Mouse (Mus musculus) stomach, postnatal 0 days (tissue): Measurements from ENCODE around the gene Mpig6b. TPM values are rescaled to one million over a fixed set of nuclear protein-coding genes. Genes with fewer than 3 reads are reported as not detected.

Experiments used
- ATAC-seq: fragments of 200-750 bp; cut with Nextera tagmentation; 2 replicates; pipeline ENCODE4 v1.8.0; 2017; ENCODE audit not compliant: low FRiP score, low TSS enrichment
- DNase-seq: peaks from one replicate; pipeline ENCODE4 v3.0.0-alpha.2; 2016; ENCODE audit warnings: low spot score
- H3K27ac ChIP-seq: fragments of 300-500 bp; sonication (generic); replicated peaks from 2 replicates; pipeline ENCODE4 v1.5.1; 2014; ENCODE audit warnings: mild to moderate bottlenecking, control low read depth
- H3K27me3 ChIP-seq: fragments of 300-500 bp; sonication (generic); 2 replicates; pipeline ENCODE4 v1.6.1; 2014; ENCODE audit warnings: low read length; ENCODE audit not compliant: control insufficient read depth, insufficient read depth
- H3K36me3 ChIP-seq: fragments of 300-500 bp; sonication (generic); 2 replicates; pipeline ENCODE4 v1.6.1; 2014; ENCODE audit warnings: low read length, mixed read lengths; ENCODE audit not compliant: control insufficient read depth, insufficient read depth
- H3K4me1 ChIP-seq: fragments of 300-500 bp; sonication (generic); replicated peaks from 2 replicates; pipeline ENCODE4 v1.6.1; 2014; ENCODE audit warnings: antibody characterized with exemption; ENCODE audit not compliant: control insufficient read depth, insufficient read depth
- H3K4me2 ChIP-seq: fragments of 300-500 bp; sonication (generic); replicated peaks from 2 replicates; pipeline ENCODE4 v1.6.1; 2014; ENCODE audit warnings: low read depth, mild to moderate bottlenecking, control low read depth, moderate library complexity
- H3K4me3 ChIP-seq: fragments of 300-500 bp; sonication (generic); 2 replicates; pipeline ENCODE4 v1.5.1; 2014; ENCODE audit warnings: low read depth, low read length, control low read depth
- H3K9ac ChIP-seq: fragments of 300-500 bp; sonication (generic); 2 replicates; pipeline ENCODE4 v1.6.1; 2014; ENCODE audit warnings: mild to moderate bottlenecking, low read length, control low read depth, mixed read lengths
- H3K9me3 ChIP-seq: fragments of 300-500 bp; sonication (generic); 2 replicates; pipeline ENCODE4 v1.6.1; 2016; ENCODE audit warnings: low read length; ENCODE audit not compliant: control insufficient read depth
- CTCF ChIP-seq: IDR thresholded peaks from 2 replicates; pipeline ENCODE4 v1.5.1; 2016; ENCODE audit warnings: antibody characterized with exemption, low read depth, mild to moderate bottlenecking, moderate library complexity
- EP300 ChIP-seq: optimal IDR thresholded peaks from 2 replicates; pipeline ENCODE3; 2016; ENCODE audit warnings: antibody characterized with exemption
- WGBS: fragments of 180-500 bp; shearing (Covaris S2); extraction: QIAGEN DNeasy Blood & Tissue Kit; methylation state at CpG from one replicate; pipeline ENCODE4 v1.1.7; 2014; 5-methylcytosine and 5-hydroxymethylcytosine counted together
- polyA plus RNA-seq: library from polyadenylated mRNA; unstranded; fragments of >200 nt; fragmentation: Nextera tagmentation; extraction: Ambion mirVana; gene quantifications from 2 replicates; pipeline ENCODE4 v1.2.1, GENCODE M21; 2015

Mpig6b gene
- polyA plus RNA-seq, 1 experiment from 2014 or later: 0.49 TPM

DNA sequence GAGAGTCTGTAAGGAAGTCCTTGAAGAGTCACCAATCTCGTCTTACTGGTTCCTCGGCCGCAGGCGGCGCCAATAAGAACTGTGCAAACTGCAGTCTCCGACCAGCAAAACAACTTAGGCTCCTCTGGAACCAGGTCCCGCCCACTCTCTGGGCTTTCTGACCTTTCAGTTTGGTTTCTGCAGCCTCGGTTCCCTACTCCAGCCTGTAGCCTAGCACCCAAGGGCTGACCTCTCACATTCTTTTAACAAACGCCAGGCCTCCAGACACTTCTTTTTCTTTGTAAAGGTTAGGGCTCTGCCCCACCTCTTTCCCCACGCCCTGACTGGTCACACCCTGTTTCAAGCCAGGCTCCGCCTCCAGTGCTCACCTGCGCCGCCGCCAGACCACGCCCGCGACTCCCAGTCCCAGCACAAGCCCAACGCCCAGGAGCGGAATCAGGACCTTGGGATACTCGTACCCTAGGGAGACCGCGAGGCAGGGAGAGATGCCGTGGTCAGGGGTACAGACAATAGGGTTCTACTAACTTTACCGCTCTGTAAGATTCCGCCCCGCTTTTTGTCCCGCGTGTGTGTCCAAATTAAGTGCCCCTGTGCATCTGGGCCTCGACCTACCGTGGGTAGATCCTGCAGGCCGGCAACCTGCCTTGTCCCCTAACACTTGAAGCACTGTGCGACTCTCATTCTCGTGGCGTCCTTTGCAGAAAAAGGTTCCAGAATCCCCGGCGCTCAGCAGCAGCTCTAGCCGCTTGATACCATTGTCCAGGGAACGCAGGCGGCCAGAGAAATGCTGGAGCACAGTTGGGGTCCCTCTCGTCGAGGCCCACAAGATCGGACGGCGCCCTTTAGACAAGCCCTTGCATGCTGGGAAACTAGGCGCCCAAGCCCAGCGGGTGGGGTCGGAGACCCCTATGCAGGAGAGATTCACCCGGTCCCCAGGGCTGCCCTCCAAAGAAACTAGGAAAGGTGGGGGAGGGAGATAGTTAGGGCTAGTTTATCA, 735 bp downstream of the Mpig6b start, which contains the start of gene Ly6g6c:
Gene Ly6g6c, plus strand, starts transcription at position 438 of the 997 bp plus-strand sequence.
- H3K4me2 ChIP-seq: peak within 1 kb of the TSS; percentile 63
- TF ChIP-seq EP300 (peak; percentile 26), CTCF (peak; percentile 43)
- 5% methylated on average over 47 of the region's 48 CpGs for WGBS
- H3K9ac ChIP-seq: peak within 1 kb of the TSS; percentile 38
- H3K27me3 ChIP-seq: no peaks in the 10 kb centered on the region
- peaks cover 7% of the 10 kb centered on the region; the same call in 1 of the 2 replicates for H3K36me3 ChIP-seq
- peak; percentile 93 for DNase-seq
- peak within 1 kb of the TSS; percentile 41 for H3K4me3 ChIP-seq
- peak within 1 kb of the TSS; percentile 87 for H3K27ac ChIP-seq
- 0 out of 2 replicates have a peak, but pooled peaks cover 2% of the 10 kb centered on the region for H3K4me1 ChIP-seq
- peak; percentile 90 for ATAC-seq
- no peaks in the 10 kb centered on the region for H3K9me3 ChIP-seq

DNA sequence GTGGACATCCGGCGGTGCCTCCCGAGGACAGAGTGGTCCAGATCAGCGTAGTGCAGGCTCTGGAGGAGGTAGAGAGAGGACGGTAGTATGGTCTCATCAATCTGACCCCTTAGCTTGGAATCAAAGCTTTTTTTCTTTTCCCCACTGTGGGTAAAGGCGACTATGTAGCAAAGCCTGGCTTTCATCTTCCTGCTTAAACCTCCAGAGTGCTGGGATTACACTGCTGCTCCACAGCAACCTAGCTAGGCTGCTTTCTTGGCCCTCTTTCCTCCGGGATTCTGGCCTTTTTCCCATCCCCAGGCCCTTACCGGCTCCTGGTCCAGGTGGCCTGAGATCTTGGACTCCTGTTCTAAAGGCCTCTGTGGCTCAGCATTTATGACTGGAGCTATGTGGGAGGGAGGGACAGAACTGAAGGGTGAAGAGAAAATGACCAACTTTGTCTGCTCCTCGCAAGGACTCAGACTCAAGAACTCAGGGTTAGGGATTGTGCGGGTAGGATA, 1.6 kb downstream of the Mpig6b start:
- ATAC-seq (peak; percentile 1), DNase-seq (no peak)
- Histone ChIP-seq H3K9me3 (no peaks in the 10 kb centered on the region), H3K4me3 (peak overlapping the region; percentile 41; the same call in 1 of the 2 replicates), H3K4me1 (0 out of 2 replicates have a peak, but pooled peaks cover 2% of the 10 kb centered on the region), H3K27ac (peak overlapping the region; percentile 87), H3K9ac (peak overlapping the region; percentile 38; the same call in 1 of the 2 replicates), H3K36me3 (peaks cover 7% of the 10 kb centered on the region; the same call in 1 of the 2 replicates), H3K4me2 (peak overlapping the region; percentile 63), H3K27me3 (no peaks in the 10 kb centered on the region)
- no peak for TF ChIP-seq EP300
- no peak for TF ChIP-seq CTCF
- WGBS: 26% methylated on average over 10 of the region's 10 CpGs

DNA sequence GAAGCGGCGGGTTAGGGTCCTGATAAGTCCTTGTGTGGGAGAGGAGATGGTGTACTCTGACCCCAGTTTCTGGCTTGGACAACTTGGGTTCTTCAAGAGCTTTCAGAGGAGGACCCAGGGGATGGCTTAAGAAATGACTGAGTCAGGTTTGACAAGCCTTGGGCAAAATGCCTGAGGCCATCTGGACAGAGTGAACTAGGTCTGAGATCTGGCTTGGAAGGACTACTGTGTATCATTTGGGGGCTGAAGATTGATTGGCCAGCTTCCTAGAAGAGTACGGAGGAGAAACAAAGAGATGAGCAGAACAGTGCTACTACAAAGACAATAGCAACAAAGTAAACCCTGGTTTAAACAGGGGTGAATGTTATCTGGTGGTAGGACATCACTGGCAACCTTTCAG, 2.5 kb downstream of the Mpig6b start:
- Histone ChIP-seq H3K36me3 (peaks cover 7% of the 10 kb centered on the region; the same call in 1 of the 2 replicates), H3K4me2 (no peak overlapping the region), H3K9ac (no peak overlapping the region), H3K4me3 (no peak overlapping the region), H3K27me3 (no peaks in the 10 kb centered on the region), H3K9me3 (no peaks in the 10 kb centered on the region), H3K4me1 (0 out of 2 replicates have a peak, but pooled peaks cover 2% of the 10 kb centered on the region), H3K27ac (no peak overlapping the region)
- ATAC-seq: no peak
- 79% methylated on average over 3 of the region's 3 CpGs for WGBS
- TF ChIP-seq EP300 (no peak), CTCF (no peak)
- DNase-seq: no peak

DNA sequence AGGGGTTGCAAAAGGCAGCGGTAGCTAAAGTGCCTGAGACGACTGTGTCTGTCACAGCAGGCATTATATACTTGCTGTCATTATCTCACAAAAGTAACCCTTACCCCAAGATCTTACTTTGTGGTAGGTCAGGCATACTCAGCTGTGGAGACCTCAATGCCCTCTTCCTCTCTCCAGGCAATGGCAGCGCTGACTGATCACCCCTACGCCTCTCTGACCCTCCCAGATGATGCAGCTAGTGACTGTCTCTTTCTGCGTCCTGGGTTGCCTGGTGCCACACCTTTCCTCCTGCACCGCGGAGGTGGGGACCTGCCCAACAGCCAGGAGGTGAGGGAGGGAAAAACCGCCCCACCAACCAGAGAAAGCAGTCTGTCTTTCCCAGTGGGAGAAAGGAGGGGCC, 4.7 kb downstream of the Mpig6b start:
- no peaks in the 10 kb centered on the region for H3K27me3 ChIP-seq
- H3K9ac ChIP-seq: no peak overlapping the region
- H3K4me1 ChIP-seq: 0 out of 2 replicates have a peak, but pooled peaks cover 2% of the 10 kb centered on the region
- no peak overlapping the region for H3K4me2 ChIP-seq
- WGBS: 67% methylated on average over 8 of the region's 8 CpGs
- no peaks in the 10 kb centered on the region for H3K9me3 ChIP-seq
- H3K27ac ChIP-seq: 0 out of 2 replicates have a peak overlapping the region, but pooled peaks have one; percentile 30
- DNase-seq (no peak), ATAC-seq (no peak)
- TF ChIP-seq CTCF: no peak
- no peak for TF ChIP-seq EP300
- H3K4me3 ChIP-seq: no peak overlapping the region
- peaks cover 14% of the 10 kb centered on the region for H3K36me3 ChIP-seq

DNA sequence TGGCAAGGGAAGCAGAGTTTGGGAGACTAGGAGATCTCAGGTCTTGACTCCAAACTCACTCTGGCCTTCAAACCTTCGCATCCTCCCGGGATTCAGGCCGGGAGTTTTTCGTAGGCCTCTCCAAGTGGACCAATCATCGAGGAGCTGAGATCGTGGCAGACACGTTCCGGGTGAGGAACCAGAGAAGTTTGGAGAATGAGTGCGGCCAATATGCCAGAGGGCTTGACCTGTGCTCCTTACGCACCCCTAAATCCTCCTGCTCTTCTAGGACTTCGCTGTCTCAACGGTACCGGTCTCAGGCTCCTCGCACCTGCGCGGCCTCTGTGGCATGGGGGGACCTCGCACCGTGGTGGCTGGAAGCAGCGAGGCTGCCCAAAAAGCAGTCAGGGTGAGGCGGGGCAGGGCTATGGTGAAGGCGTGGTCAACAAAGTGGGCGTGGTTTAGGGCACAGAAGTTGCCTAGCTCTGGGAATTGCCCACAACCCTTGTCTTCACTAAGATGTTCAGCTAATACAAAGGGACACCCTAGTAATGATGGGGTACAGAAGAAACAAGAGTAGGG, 5.2 kb downstream of the Mpig6b start:
- DNase-seq: peak; percentile 55

More for the DNA sequence above, 5.2 kb downstream of the Mpig6b start:
- H3K27ac ChIP-seq: no peak overlapping the region
- 56% methylated on average over 22 of the region's 22 CpGs for WGBS
- no peaks in the 10 kb centered on the region for H3K27me3 ChIP-seq
- 0 out of 2 replicates have a peak, but pooled peaks cover 2% of the 10 kb centered on the region for H3K4me1 ChIP-seq
- peaks cover 18% of the 10 kb centered on the region for H3K36me3 ChIP-seq
- no peaks in the 10 kb centered on the region for H3K9me3 ChIP-seq
- H3K4me3 ChIP-seq: peak overlapping the region; percentile 65; the same call in 1 of the 2 replicates
- H3K4me2 ChIP-seq: peak overlapping the region; percentile 63; the same call in 1 of the 2 replicates
- no peak for ATAC-seq
- no peak for TF ChIP-seq CTCF
- TF ChIP-seq EP300: no peak
- no peak overlapping the region for H3K9ac ChIP-seq
